Mouse (Mus musculus) left cerebral cortex, adult 9 months (tissue): ENCODE results near the gene Use1.
A peak's percentile ranks its signal among the peaks of the same experiment; 100 is the strongest.

Experiments
- DNase-seq, 2 experiments: peaks; one replicate each; pipeline ENCODE4 v3.0.0; 2022; ENCODE audit warnings: low spot score in 2 of 2

Gene Use1

GRCm38 (mm10) chr8:71402446-71402964, 35.9 kb downstream of the Use1 start:
- no peak for DNase-seq

GRCm38 (mm10) chr8:71403107-71403885, 36.6 kb downstream of the Use1 start:
- DNase-seq = no peak

- no peak for DNase-seq
Measured at GRCm38 (mm10) chr8:71404011-71404410, 37.4 kb downstream of the Use1 start.

- DNase-seq = no peak
Measured at GRCm38 (mm10) chr8:71404951-71405351, 38.3 kb downstream of the Use1 start.

DNA sequence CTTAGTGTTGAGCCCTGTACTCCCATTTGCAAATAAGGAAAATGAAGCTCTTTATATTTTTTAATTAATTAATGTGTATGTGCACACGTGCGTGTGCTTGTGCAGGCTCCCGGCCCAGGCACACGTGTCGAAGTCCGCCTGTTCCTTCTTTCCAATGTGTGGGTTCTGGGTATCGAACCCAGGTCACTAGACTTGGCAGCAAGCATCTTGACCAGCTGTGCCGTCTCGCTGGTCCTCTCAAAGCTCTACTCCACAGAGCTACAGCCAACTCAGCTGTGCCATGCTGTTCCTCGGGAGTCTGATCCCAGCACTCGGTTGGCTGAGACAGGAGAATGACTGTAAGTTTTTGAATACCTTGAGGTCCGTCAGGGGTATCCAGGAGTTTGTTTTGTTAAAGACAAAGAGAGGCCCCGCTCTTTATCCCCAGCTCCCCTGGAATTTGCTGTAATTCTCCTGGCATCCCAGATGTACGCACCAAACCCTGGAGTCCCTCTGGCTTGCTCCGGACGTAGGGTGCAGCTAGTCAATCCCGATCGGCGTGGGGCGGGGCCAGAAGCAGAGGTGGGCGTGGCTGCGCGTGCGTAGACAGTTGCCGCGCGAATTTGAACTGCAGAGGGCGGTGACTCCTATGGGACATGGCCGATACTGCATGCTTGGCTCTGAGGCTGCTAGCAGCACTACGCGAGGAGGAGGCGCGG, 38.9 kb downstream of the Use1 start, which contains the start of gene Ankle1:
Gene Ankle1, plus strand, starts transcription at position 610 of the 698 bp plus-strand sequence.
- DNase-seq = peak; percentile 79 to 95

GRCm38 (mm10) chr8:71406099-71407015, 39.7 kb downstream of the Use1 start:
- DNase-seq = no peak

DNA sequence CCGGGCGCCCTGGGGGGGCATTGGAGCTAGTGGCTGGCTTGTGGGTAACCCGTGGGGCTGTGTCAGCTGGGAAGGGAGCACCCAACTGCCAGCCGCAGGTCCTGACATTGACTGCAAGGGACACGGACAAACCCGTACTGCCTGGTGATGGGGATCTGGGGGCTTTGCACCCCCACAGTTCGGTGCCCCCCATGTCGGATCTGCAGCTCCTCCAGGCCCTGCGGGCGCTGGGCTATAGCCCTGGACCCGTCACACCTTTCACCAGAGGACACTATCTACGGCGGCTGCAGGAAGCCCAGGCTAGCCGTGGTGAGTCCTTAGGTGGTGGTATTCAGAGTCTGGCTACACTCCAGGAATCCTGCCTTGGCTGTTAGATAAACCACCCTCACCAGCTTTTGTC, 40.8 kb downstream of the Use1 start:
- DNase-seq = no peak

DNA sequence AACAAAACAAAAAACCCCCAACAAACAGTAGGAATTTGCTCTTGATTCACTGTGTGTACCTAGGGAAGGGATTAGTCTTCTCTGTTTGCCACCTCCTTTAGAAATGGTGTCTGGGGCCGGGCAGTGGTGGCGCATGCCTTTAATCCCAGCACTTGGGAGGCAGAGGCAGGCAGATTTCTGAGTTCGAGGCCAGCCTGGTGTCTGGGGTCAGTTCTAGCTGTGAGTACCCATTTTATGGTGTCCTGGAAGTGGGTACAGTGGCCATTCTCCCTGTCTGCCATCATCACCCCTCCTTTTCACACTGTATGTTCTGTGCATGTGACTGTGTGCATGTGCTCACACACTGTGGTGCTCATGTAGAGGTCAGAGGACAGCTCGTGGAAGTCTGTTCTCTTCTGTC, 41.6 kb downstream of the Use1 start:
- DNase-seq = no peak

GRCm38 (mm10) chr8:71411535-71412273, 45.1 kb downstream of the Use1 start:
- DNase-seq = no peak
